Mouse (Mus musculus): ENCODE data around the gene Mettl9. TPM values are rescaled to one million over a fixed set of nuclear protein-coding genes. Genes with fewer than 3 reads are reported as not detected.

Gene Mettl9
- polyA plus RNA-seq, 1 experiment: 48.2 TPM

- no peak for DNase-seq (ENCODE audit: low spot score)
Observed at GRCm38 (mm10) chr7:121098614-121099389, 64.6 kb downstream of the Mettl9 start.

GRCm38 (mm10) chr7:121107851-121108250 is 73.6 kb downstream of the Mettl9 start:
- no peak for DNase-seq (ENCODE audit: low spot score)

GRCm38 (mm10) chr7:121111321-121111720 is 77.1 kb downstream of the Mettl9 start:
- DNase-seq (ENCODE audit: low spot score): no peak

- DNase-seq (ENCODE audit: low spot score): no peak
Observed at GRCm38 (mm10) chr7:121111762-121112161, 77.5 kb downstream of the Mettl9 start.

GRCm38 (mm10) chr7:121120143-121120818 is 86.0 kb downstream of the Mettl9 start:
- peak; percentile 53 for DNase-seq (ENCODE audit: low spot score)

Other genes with a start within 250 kb of the Mettl9 start
- 0.06 TPM in 1 of 2 replicates, not detected in the other for gene Gm5737, start 222.1 kb upstream of the Mettl9 start, polyA plus RNA-seq (2012; rRNA removed)
- 94.4 TPM in 2 replicates for gene Eef2k, start 191.6 kb upstream of the Mettl9 start, polyA plus RNA-seq (2012; rRNA removed)
- gene Polr3e, start 116.7 kb upstream of the Mettl9 start, polyA plus RNA-seq (2012; rRNA removed): 18.7 and 21.8 TPM in 2 replicates
- gene Cdr2, start 52.1 kb upstream of the Mettl9 start, polyA plus RNA-seq (2012; rRNA removed): 36.9 and 39.7 TPM in 2 replicates
- gene Mfsd13b, start 51.9 kb upstream of the Mettl9 start, polyA plus RNA-seq (2012; rRNA removed): 1.1 and 1.7 TPM in 2 replicates
- gene Igsf6, start 40.1 kb downstream of the Mettl9 start, polyA plus RNA-seq (2012; rRNA removed): 2.5 and 2.9 TPM in 2 replicates
- 0.07 and 0.29 TPM in 2 replicates for gene Otoa, start 47.2 kb downstream of the Mettl9 start, polyA plus RNA-seq (2012; rRNA removed)